ENCODE assay signal across 8 mouse cellular contexts in the genomic region with DNA sequence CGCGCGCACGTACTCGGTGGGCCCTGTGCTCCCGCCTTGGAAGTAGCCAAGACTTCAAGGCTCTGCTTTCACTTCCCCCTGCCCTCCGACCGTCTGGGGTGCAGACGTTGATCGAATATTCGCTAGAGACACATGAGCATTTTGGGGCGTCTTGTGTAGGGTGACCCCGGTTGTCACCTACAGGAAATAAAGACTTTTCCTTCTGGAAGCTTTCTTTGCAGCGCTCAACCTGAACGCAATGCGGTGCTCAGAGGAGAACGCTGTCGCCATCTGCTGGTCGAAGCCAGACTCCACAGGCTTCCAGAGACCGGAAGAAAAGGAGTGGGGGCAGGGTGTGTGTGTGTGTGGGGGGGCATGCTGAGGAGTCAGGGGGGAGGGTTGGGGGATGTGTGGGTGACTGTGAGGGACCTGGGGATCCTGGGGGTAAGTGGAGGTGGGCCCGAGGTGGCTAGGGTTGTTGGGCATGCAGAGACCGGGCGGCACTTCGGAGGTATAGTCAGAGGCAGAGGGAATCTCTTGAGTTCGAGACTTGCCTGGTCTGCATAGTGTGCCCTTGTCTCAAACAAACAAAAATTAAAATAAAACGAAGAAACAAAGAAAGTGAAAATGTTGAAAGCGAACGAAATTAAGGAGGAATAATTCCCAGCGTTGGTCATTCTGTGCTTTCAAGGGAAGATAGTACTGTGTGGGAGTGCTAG. TPM values are rescaled to one million over a fixed set of nuclear protein-coding genes. Genes with fewer than 3 reads are reported as not detected.
A peak's percentile ranks its signal among the peaks of the same experiment; 100 is the strongest.
DNase-seq lines count a peak whose midpoint lies in the region; ATAC-seq and TF ChIP-seq lines count a peak whose summit lies in the region.

No protein-coding gene starts in this region.

- peaks cover 22% of the 10 kb centered on the region for H3K27me3 ChIP-seq in CH12.LX (replicated peaks)
- peaks cover 15% of the 10 kb centered on the region for H3K27me3 ChIP-seq in forebrain, embryonic 11.5 days (ENCODE audit: control insufficient read depth, insufficient read depth, low read length)
- no peaks in the 10 kb centered on the region for H3K27me3 ChIP-seq in heart, postnatal 0 days (ENCODE audit: control insufficient read depth, insufficient read depth, low read length)
- no peaks in the 10 kb centered on the region for H3K27me3 ChIP-seq in liver, postnatal 0 days (ENCODE audit: insufficient read depth, low read length)
- peaks cover 8% of the 10 kb centered on the region; the same call in 1 of the 2 replicates for H3K27me3 ChIP-seq in neural tube, embryonic 13.5 days

- peak overlapping the region; percentile 55; the same call in 1 of the 2 replicates for H3K27ac ChIP-seq in CH12.LX (ENCODE audit: insufficient read depth, low read depth)
- H3K27ac ChIP-seq in forebrain, embryonic 11.5 days (ENCODE audit: low read depth, low read length), result peak overlapping the region; percentile 70
- peak overlapping the region; percentile 84 for H3K27ac ChIP-seq in heart, postnatal 0 days (ENCODE audit: low read depth)
- H3K27ac ChIP-seq in liver, postnatal 0 days (ENCODE audit: low read depth), result peak overlapping the region; percentile 86
- H3K27ac ChIP-seq in neural tube, embryonic 13.5 days (replicated peaks), result peak overlapping the region; percentile 91

- peak; percentile 92 for DNase-seq in CH12.LX (ENCODE audit: extremely low read depth)
- DNase-seq in c-Kit-positive CD71-negative TER-119-negative erythroid progenitor cells, embryonic 14.5 days (ENCODE audit: low read depth), result peak; percentile 92
- peak; percentile 92 for DNase-seq in forebrain, embryonic 11.5 days (ENCODE audit: low spot score)
- DNase-seq in heart, postnatal 0 days (ENCODE audit: low spot score), result peak; percentile 87
- DNase-seq in kidney, postnatal 36 days, result peak; percentile 84 to 93
- DNase-seq in liver, postnatal 0 days, result peak; percentile 90
- DNase-seq in telencephalon, adult 2 months (ENCODE audit: low read depth, low spot score), result peak; percentile 67

- peak; percentile 30 to 89; a peak in 3 of 4 replicates for TF ChIP-seq CTCF in CH12.LX (conservative IDR thresholded peaks at IDR 0.05 in 1 of 2, IDR thresholded peaks at IDR 0.05 in 1 of 2; ENCODE audit: low read depth in 2 of 2, low read length in 2 of 2)
- peak; percentile 89 for TF ChIP-seq CTCF in heart, postnatal 0 days (IDR thresholded peaks at IDR 0.05; ENCODE audit: low read depth)
- peak; percentile 95 for TF ChIP-seq CTCF in liver, postnatal 0 days (IDR thresholded peaks at IDR 0.05; ENCODE audit: low read depth)

- ATAC-seq in forebrain, embryonic 11.5 days (replicated peaks; ENCODE audit: low FRiP score), result peak; percentile 19; the same call in 1 of the 2 replicates
- peak; percentile 36 for ATAC-seq in heart, postnatal 0 days (ENCODE audit: insufficient read depth, low read depth)
- ATAC-seq in liver, postnatal 0 days, result peak; percentile 35
- peak; percentile 15 for ATAC-seq in neural tube, embryonic 13.5 days (ENCODE audit: low read depth)

- peak; percentile 58 for TF ChIP-seq EP300 in CH12.LX (IDR thresholded peaks at IDR 0.05; ENCODE audit: low read length)
- TF ChIP-seq EP300 in heart, postnatal 0 days (IDR thresholded peaks at IDR 0.05; ENCODE audit: low read depth), result no peak
- no peak for TF ChIP-seq EP300 in liver, postnatal 0 days (IDR thresholded peaks at IDR 0.05; ENCODE audit: low read depth)

- no peaks in the 10 kb centered on the region for H3K79me2 ChIP-seq in CH12.LX (replicated peaks; ENCODE audit: control insufficient read depth, extremely low read depth, insufficient read depth, poor library complexity, severe bottlenecking)

- peaks cover 16 to 35% of the 10 kb centered on the region in 2 experiments for H3K4me1 ChIP-seq in CH12.LX (ENCODE audit: control insufficient read depth in 1 of 2, insufficient read depth in 2 of 2)
- peaks cover 8% of the 10 kb centered on the region for H3K4me1 ChIP-seq in forebrain, embryonic 11.5 days (replicated peaks; ENCODE audit: control insufficient read depth, insufficient read depth, low read length)
- H3K4me1 ChIP-seq in heart, postnatal 0 days (ENCODE audit: control insufficient read depth, insufficient read depth), result peaks cover 17% of the 10 kb centered on the region
- H3K4me1 ChIP-seq in liver, postnatal 0 days (ENCODE audit: insufficient read depth), result peaks cover 31% of the 10 kb centered on the region
- peaks cover 47% of the 10 kb centered on the region for H3K4me1 ChIP-seq in neural tube, embryonic 13.5 days (replicated peaks)

- H3K36me3 ChIP-seq in CH12.LX (replicated peaks in 1 of 2; ENCODE audit: control insufficient read depth in 1 of 2, insufficient read depth in 1 of 2, low read length in 1 of 2), result peaks cover 6 to 27% of the 10 kb centered on the region in 2 experiments
- H3K36me3 ChIP-seq in forebrain, embryonic 11.5 days (ENCODE audit: control insufficient read depth, insufficient read depth, low read length), result no peaks in the 10 kb centered on the region
- no peaks in the 10 kb centered on the region for H3K36me3 ChIP-seq in heart, postnatal 0 days (replicated peaks; ENCODE audit: control insufficient read depth, insufficient read depth, low read length)
- no peaks in the 10 kb centered on the region for H3K36me3 ChIP-seq in liver, postnatal 0 days (replicated peaks; ENCODE audit: insufficient read depth, low read length)
- 0 out of 2 replicates have a peak, but pooled peaks cover 3% of the 10 kb centered on the region for H3K36me3 ChIP-seq in neural tube, embryonic 13.5 days

- peak overlapping the region; percentile 52 to 68 (median 56) for H3K4me3 ChIP-seq in CH12.LX (replicated peaks in 1 of 3; ENCODE audit: low read depth in 2 of 3, low read length in 2 of 3, poor library complexity in 1 of 3)
- H3K4me3 ChIP-seq in forebrain, embryonic 11.5 days (ENCODE audit: low read depth, low read length), result peak overlapping the region; percentile 38
- H3K4me3 ChIP-seq in heart, postnatal 0 days (ENCODE audit: low read depth, low read length), result peak overlapping the region; percentile 37
- peak overlapping the region; percentile 60 for H3K4me3 ChIP-seq in liver, postnatal 0 days (ENCODE audit: low read depth, low read length)
- H3K4me3 ChIP-seq in neural tube, embryonic 13.5 days, result peak overlapping the region; percentile 36

- H3K9me3 ChIP-seq in CH12.LX (replicated peaks; ENCODE audit: low read length), result no peaks in the 10 kb centered on the region
- no peaks in the 10 kb centered on the region for H3K9me3 ChIP-seq in forebrain, embryonic 11.5 days (ENCODE audit: control insufficient read depth, low read length)
- no peaks in the 10 kb centered on the region for H3K9me3 ChIP-seq in heart, postnatal 0 days (replicated peaks; ENCODE audit: control insufficient read depth, low read length)
- no peaks in the 10 kb centered on the region for H3K9me3 ChIP-seq in liver, postnatal 0 days (ENCODE audit: low read length)
- no peaks in the 10 kb centered on the region for H3K9me3 ChIP-seq in neural tube, embryonic 13.5 days

- H3K9ac ChIP-seq in CH12.LX (ENCODE audit: insufficient read depth, low read depth), result peak overlapping the region; percentile 39; the same call in 1 of the 2 replicates
- H3K9ac ChIP-seq in forebrain, embryonic 11.5 days (ENCODE audit: low read length), result peak overlapping the region; percentile 51
- no peak overlapping the region for H3K9ac ChIP-seq in heart, postnatal 0 days (replicated peaks; ENCODE audit: low read depth, low read length)
- H3K9ac ChIP-seq in liver, postnatal 0 days (replicated peaks), result peak overlapping the region; percentile 35
- peak overlapping the region; percentile 62 for H3K9ac ChIP-seq in neural tube, embryonic 13.5 days

- 21% methylated on average over 29 of the region's 29 CpGs for WGBS in forebrain, embryonic 11.5 days
- 17% methylated on average over 29 of the region's 29 CpGs for WGBS in heart, postnatal 0 days
- 8% methylated on average over 29 of the region's 29 CpGs for WGBS in liver, postnatal 0 days (ENCODE audit: insufficient replicate concordance)
- 20% methylated on average over 29 of the region's 29 CpGs for WGBS in neural tube, embryonic 13.5 days

- TF ChIP-seq RAD21 in CH12.LX (IDR thresholded peaks at IDR 0.05; ENCODE audit: low read depth, low read length), result peak; percentile 79

- dilution Hi-C loops in CH12.LX (cut with MboI; ENCODE audit: extremely low pct_ligation_motif_present, extremely low pct_unique_long_range_greater_than_20kb, low sequenced_read_pairs), result no loop called here

- in situ Hi-C loops in CH12.LX (cut with MboI; ENCODE audit: low pct_ligation_motif_present, low pct_unique_long_range_greater_than_20kb, low sequenced_read_pairs), result loop anchor here (5.0 to 10.0 kb wide), 2 partner anchors 43 to 110 kb away; partner anchors contain the start of gene Ncln

- peak overlapping the region; percentile 91 for H3K4me2 ChIP-seq in CH12.LX (ENCODE audit: insufficient read depth, low read depth, poor library complexity, severe bottlenecking)
- peak overlapping the region; percentile 57 for H3K4me2 ChIP-seq in forebrain, embryonic 11.5 days (ENCODE audit: low read depth, low read length, severe bottlenecking)
- peak overlapping the region; percentile 78 for H3K4me2 ChIP-seq in heart, postnatal 0 days (ENCODE audit: low read depth, low read length)
- H3K4me2 ChIP-seq in liver, postnatal 0 days (ENCODE audit: low read depth, low read length), result peak overlapping the region; percentile 91
- peak overlapping the region; percentile 59 for H3K4me2 ChIP-seq in neural tube, embryonic 13.5 days

- peak; percentile 38; the same call in 1 of the 2 replicates for TF ChIP-seq POLR2A in CH12.LX (IDR thresholded peaks at IDR 0.05; ENCODE audit: low read depth, low read length)

RNA-seq across cellular contexts. Expression of gene BC025920, which starts 1.0 kb away (rescaled TPM):
- 1.5 and 2.3 TPM in 2 replicates for total RNA-seq in CH12.LX (2012; rRNA removed)
- total RNA-seq in CH12.LX (2014; rRNA removed), result 1.4 and 1.7 TPM in 2 replicates
- polyA plus RNA-seq in CH12.LX (2012; ENCODE audit: insufficient read length, low read depth), result 1.6 and 2.3 TPM in 2 replicates
- polyA plus RNA-seq in forebrain, embryonic 11.5 days (2014; fragmentation: Nextera tagmentation; extraction: Ambion mirVana), result 1.6 and 2.1 TPM in 2 replicates
- total RNA-seq in heart, postnatal 0 days (2014; rRNA removed; ENCODE audit: low replicate concordance), result 1.7 and 2.7 TPM in 2 replicates
- polyA plus RNA-seq in heart, postnatal 0 days (2015; fragmentation: Nextera tagmentation; extraction: Ambion mirVana), result 0.38 and 0.44 TPM in 2 replicates
- 0.13 TPM in 2 replicates for polyA plus RNA-seq in liver, postnatal 0 days (2015; fragmentation: Nextera tagmentation; extraction: Ambion mirVana)
- 2.5 and 3.3 TPM in 2 replicates for polyA plus RNA-seq in neural tube, embryonic 13.5 days (2015; fragmentation: Nextera tagmentation; extraction: Ambion mirVana)

RNA-seq across cellular contexts. Expression of gene Tle6, which starts 4.2 kb away (rescaled TPM):
- total RNA-seq in CH12.LX (2012; rRNA removed) (1.2 and 1.3 TPM in 2 replicates), CH12.LX (2014; rRNA removed) (0.30 and 1.2 TPM in 2 replicates)
- 0.39 and 0.63 TPM in 2 replicates for polyA plus RNA-seq in CH12.LX (2012; ENCODE audit: insufficient read length, low read depth)
- polyA plus RNA-seq in forebrain, embryonic 11.5 days (2014; fragmentation: Nextera tagmentation; extraction: Ambion mirVana), result 3.9 and 7.7 TPM in 2 replicates
- 18.6 and 41.4 TPM in 2 replicates for total RNA-seq in heart, postnatal 0 days (2014; rRNA removed; ENCODE audit: low replicate concordance)
- polyA plus RNA-seq in heart, postnatal 0 days (2015; fragmentation: Nextera tagmentation; extraction: Ambion mirVana), result 19.3 and 23.1 TPM in 2 replicates
- polyA plus RNA-seq in liver, postnatal 0 days (2015; fragmentation: Nextera tagmentation; extraction: Ambion mirVana), result 2.9 and 3.0 TPM in 2 replicates
- 4.9 and 6.2 TPM in 2 replicates for polyA plus RNA-seq in neural tube, embryonic 13.5 days (2015; fragmentation: Nextera tagmentation; extraction: Ambion mirVana)

RNA-seq across cellular contexts. Expression of gene Sirt6, which starts 22.5 kb away (rescaled TPM):
- total RNA-seq in CH12.LX (2012; rRNA removed), result 11.2 and 17.8 TPM in 2 replicates
- total RNA-seq in CH12.LX (2014; rRNA removed), result 12.3 and 16.9 TPM in 2 replicates
- polyA plus RNA-seq in CH12.LX (2012; ENCODE audit: insufficient read length, low read depth), result 34.6 and 36.4 TPM in 2 replicates
- polyA plus RNA-seq in forebrain, embryonic 11.5 days (2014; fragmentation: Nextera tagmentation; extraction: Ambion mirVana), result 45.0 and 45.5 TPM in 2 replicates
- total RNA-seq in heart, postnatal 0 days (2014; rRNA removed; ENCODE audit: low replicate concordance), result 10.9 and 24.7 TPM in 2 replicates
- polyA plus RNA-seq in heart, postnatal 0 days (2015; fragmentation: Nextera tagmentation; extraction: Ambion mirVana), result 16.2 and 16.6 TPM in 2 replicates
- polyA plus RNA-seq in liver, postnatal 0 days (2015; fragmentation: Nextera tagmentation; extraction: Ambion mirVana), result 4.5 and 6.1 TPM in 2 replicates
- 56.2 and 57.6 TPM in 2 replicates for polyA plus RNA-seq in neural tube, embryonic 13.5 days (2015; fragmentation: Nextera tagmentation; extraction: Ambion mirVana)

RNA-seq across cellular contexts. Expression of gene Ankrd24, which starts 23.2 kb away (rescaled TPM):
- total RNA-seq in CH12.LX (2012; rRNA removed) (3.2 and 4.2 TPM in 2 replicates), CH12.LX (2014; rRNA removed) (5.4 and 5.5 TPM in 2 replicates)
- polyA plus RNA-seq in CH12.LX (2012; ENCODE audit: insufficient read length, low read depth), result 2.4 and 3.7 TPM in 2 replicates
- polyA plus RNA-seq in forebrain, embryonic 11.5 days (2014; fragmentation: Nextera tagmentation; extraction: Ambion mirVana), result 3.9 and 4.1 TPM in 2 replicates
- 48.5 and 54.5 TPM in 2 replicates for total RNA-seq in heart, postnatal 0 days (2014; rRNA removed; ENCODE audit: low replicate concordance)
- 8.9 and 9.1 TPM in 2 replicates for polyA plus RNA-seq in heart, postnatal 0 days (2015; fragmentation: Nextera tagmentation; extraction: Ambion mirVana)
- 1.8 and 2.1 TPM in 2 replicates for polyA plus RNA-seq in liver, postnatal 0 days (2015; fragmentation: Nextera tagmentation; extraction: Ambion mirVana)
- polyA plus RNA-seq in neural tube, embryonic 13.5 days (2015; fragmentation: Nextera tagmentation; extraction: Ambion mirVana), result 10.6 and 11.8 TPM in 2 replicates

RNA-seq across cellular contexts. Expression of gene Tle2, which starts 30.8 kb away (rescaled TPM):
- total RNA-seq in CH12.LX (2012; rRNA removed) (0.30 TPM in 1 of 2 replicates, not detected in the other), CH12.LX (2014; rRNA removed) (not detected in 2 replicates)
- 0.29 TPM in 1 of 2 replicates, not detected in the other for polyA plus RNA-seq in CH12.LX (2012; ENCODE audit: insufficient read length, low read depth)
- polyA plus RNA-seq in forebrain, embryonic 11.5 days (2014; fragmentation: Nextera tagmentation; extraction: Ambion mirVana), result 7.2 and 8.1 TPM in 2 replicates
- total RNA-seq in heart, postnatal 0 days (2014; rRNA removed; ENCODE audit: low replicate concordance), result 6.8 and 10.4 TPM in 2 replicates
- polyA plus RNA-seq in heart, postnatal 0 days (2015; fragmentation: Nextera tagmentation; extraction: Ambion mirVana), result 11.1 and 11.9 TPM in 2 replicates
- 1.2 and 2.2 TPM in 2 replicates for polyA plus RNA-seq in liver, postnatal 0 days (2015; fragmentation: Nextera tagmentation; extraction: Ambion mirVana)
- polyA plus RNA-seq in neural tube, embryonic 13.5 days (2015; fragmentation: Nextera tagmentation; extraction: Ambion mirVana), result 31.1 and 32.9 TPM in 2 replicates

Comparison
In these comparisons a context has a peak if more than half of its experiments do, and no peak if none do; other contexts are left out.
1. Peak in every context shown above with its lines: DNase-seq, ATAC-seq, H3K4me3 ChIP-seq and H3K27ac ChIP-seq.